Comparison of ENCODE assay signal across 1 mouse cellular context in genomic region chr11:98583571-98583970, GRCm38 (mm10).
TF ChIP-seq lines count a peak whose summit lies in the region.

No protein-coding gene starts in this region.

TF ChIP-seq in MEL, 35 proteins besides CTCF, POLR2A, EP300 and RAD21 (continued from another document):
- no peak for TF ChIP-seq MAFK (IDR thresholded peaks at IDR 0.05; ENCODE audit: borderline replicate concordance, low read depth, low read length)
TF ChIP-seq in MEL: peak in this region for 2.
